Mouse (Mus musculus) heart, embryonic 15.5 days (tissue): ENCODE data around the gene Trim23. TPM values are rescaled to one million over a fixed set of nuclear protein-coding genes. Genes with fewer than 3 reads are reported as not detected.

ENCODE experiments used
- polyA plus RNA-seq: library from polyadenylated mRNA; unstranded; fragments of >200 nt; fragmentation: Nextera tagmentation; extraction: Ambion mirVana; gene quantifications from 2 replicates; pipeline ENCODE4 v1.2.1, GENCODE M21; 2015

The Trim23 gene
- polyA plus RNA-seq, 1 experiment from 2014 or later, result 12.9 TPM

Other genes starting within 250 kb of the Trim23 start
- gene Nln, start 69.2 kb upstream of the Trim23 start, polyA plus RNA-seq, result 18.6 and 19.4 TPM in 2 replicates
- gene Sgtb, start 69.1 kb upstream of the Trim23 start, polyA plus RNA-seq, result 2.2 and 2.5 TPM in 2 replicates
- gene Trappc13, start 328 bp upstream of the Trim23 start, polyA plus RNA-seq, result 43.7 and 44.3 TPM in 2 replicates
- gene Cenpk, start 49.8 kb downstream of the Trim23 start, polyA plus RNA-seq, result 36.1 and 38.9 TPM in 2 replicates
- gene Ppwd1, start 50.0 kb downstream of the Trim23 start, polyA plus RNA-seq, result 8.7 and 8.8 TPM in 2 replicates
- gene Adamts6, start 109.0 kb downstream of the Trim23 start, polyA plus RNA-seq, result 4.6 and 5.1 TPM in 2 replicates